Mouse (Mus musculus): ENCODE measurements at regions not wholly inside any gene's neighbourhood (a gene's known extent, or its start where the extent isn't known, plus 50 kb on each side); places are given as distances from the start of the nearest gene placed in this dataset.
"Not testable (repeated sequence)": the region's sequence is repeated elsewhere in the genome, so short reads cannot be mapped to it uniquely, and the experiment has no call there.

- DNase-seq (ENCODE audit: low read depth, low spot score): not testable (repeated sequence)
These were observed 193.9 kb upstream of the Kcnmb2 start for GRCm38 (mm10) chr3:31708367-31708766.

DNA sequence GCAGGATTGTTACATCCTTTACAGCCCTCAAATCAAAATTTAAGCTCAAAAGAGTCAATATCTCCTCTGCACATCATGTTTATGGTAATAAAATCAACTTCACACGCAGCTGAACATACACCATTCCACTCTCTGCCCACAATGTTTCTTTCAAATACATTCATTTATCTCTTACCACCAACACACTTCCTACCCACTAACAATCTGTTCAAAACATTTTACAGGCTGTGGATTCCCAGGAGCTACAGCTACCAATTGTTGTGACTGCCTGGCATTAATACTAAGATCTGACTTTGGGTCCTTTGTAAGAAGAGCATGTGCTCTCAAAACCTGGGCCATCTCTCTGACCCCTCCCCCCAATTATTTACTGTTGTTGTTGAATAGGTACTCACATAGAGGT lies 161.0 kb upstream of the Kcnmb2 start:
- no peak for DNase-seq (ENCODE audit: low read depth, low spot score)

DNA sequence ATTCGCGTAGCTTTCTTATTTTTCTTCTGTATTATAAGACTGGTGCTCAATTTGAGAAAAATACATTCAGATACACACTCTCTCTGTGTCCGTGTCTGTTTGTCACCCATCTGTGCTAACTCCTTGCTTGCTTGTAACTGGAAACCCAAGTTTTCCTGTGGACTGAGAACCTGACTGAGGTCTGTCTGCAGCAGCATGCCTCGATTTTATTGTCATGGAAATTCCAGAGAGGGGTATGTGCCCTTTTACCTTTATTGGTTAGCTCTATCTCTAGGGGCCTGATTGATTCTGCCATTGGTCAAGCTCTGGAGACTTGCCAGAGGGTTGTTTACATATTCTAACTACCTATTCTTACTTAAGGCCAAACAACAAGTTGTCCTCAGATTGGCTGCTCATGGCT lies 146.4 kb upstream of the Kcnmb2 start:
- DNase-seq (ENCODE audit: low read depth, low spot score): no peak

GRCm38 (mm10) chr3:31769193-31769592 lies 133.1 kb upstream of the Kcnmb2 start:
- no peak for DNase-seq (ENCODE audit: low read depth, low spot score)

DNA sequence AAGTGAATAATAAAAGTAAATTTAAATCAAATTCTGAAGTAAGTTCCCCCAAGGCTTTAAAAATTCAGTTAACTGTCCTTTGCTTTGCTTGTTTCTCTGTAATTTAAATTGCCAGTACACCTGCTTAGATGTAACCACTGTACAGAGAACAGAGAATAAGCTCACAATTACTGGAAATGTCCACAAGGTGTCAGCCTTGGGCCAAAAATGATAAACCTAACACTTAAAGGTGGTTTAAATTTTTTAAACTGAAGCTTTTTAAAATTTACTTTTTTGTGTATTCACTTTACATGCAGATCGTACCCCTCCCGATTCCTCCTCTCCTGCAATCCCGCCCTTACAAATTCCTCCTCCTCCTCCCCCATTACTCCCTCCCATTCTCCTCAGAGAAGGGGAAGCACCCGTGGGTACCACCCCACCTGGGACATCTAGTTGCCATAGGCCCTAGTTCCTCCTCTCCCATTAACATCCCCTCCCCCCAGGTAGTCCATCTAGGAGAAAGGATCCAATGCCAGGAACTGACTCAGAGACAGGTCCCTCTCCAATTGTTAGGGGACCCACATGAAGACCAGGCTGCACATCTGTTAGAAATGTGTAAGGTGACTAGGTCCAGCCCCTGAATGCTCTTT lies 111.9 kb upstream of the Kcnmb2 start:
- peak; percentile 32 for DNase-seq (ENCODE audit: low read depth, low spot score)

DNA sequence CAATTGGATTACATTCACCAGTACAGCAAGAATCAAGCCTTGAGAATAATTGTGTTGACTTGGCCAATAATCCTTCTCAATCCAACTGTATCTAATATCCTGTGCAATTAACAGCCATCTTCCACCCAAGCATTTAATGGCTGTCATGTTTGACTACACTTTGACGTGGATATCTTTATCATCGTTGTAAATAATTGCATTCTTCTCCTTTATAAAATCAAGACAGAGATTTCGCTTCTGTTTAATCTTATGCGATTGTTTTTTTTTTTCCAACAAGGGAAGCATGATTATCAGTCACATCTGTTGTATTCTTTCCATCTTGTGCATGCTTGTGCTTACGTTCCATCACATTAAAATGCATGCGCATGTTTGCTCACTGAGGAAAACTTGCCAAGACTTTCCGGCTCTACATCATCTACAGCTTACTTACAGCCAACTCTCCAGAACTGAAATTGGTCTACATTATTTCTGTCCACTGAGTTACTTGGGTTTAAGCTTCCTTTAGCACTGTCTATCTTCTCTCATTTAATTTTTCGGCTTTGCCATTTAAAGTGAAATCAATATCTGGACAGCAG lies 108.8 kb upstream of the Kcnmb2 start:
- no peak for DNase-seq (ENCODE audit: low read depth, low spot score)

GRCm38 (mm10) chr3:31796621-31797020 lies 105.7 kb upstream of the Kcnmb2 start:
- DNase-seq (ENCODE audit: low read depth, low spot score): no peak

DNA sequence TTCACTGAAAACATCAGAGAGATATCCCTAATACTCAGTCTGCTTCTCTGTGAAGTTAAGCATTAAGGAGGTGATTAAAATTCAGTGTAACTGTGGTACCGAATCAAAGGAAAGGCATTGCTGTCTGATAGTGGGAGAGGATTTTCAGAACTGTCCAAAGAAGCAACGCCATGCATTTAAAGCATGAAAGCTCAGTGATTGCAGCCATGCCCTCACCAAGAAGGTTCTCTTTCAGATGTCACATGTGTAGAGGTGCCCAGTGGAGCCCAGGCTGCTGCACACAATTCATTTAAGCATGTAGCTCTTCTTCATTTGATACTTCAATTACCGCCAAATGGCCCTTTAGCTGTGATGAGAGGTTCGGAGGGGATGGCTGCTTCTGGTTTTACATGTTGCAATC lies 103.1 kb upstream of the Kcnmb2 start:
- DNase-seq (ENCODE audit: low read depth, low spot score): no peak

GRCm38 (mm10) chr3:31804038-31804437 lies 98.3 kb upstream of the Kcnmb2 start:
- no peak for DNase-seq (ENCODE audit: low read depth, low spot score)

- no peak for DNase-seq (ENCODE audit: low read depth, low spot score)
These were observed 94.6 kb upstream of the Kcnmb2 start for GRCm38 (mm10) chr3:31807741-31808140.

DNA sequence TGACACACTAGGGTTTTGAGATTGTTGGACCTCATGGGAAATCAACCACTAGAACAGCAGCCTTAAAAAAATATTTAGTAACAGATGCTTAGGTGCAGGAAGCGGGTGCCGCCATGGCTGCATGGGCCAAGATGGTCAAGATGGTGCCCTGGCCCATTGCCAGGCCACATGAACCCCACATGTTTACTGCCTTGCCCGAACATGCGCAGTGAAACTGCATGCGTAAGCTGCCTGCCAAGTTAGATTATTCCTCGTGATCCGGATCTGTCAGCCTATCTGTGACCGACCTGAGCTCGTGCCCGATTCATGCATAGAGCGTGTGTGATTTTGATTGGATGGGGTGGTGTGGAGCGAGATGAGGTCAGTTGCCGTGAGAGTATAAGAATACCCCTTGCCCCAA lies 93.2 kb upstream of the Kcnmb2 start:
- not testable (repeated sequence) for DNase-seq (ENCODE audit: low read depth, low spot score)

DNA sequence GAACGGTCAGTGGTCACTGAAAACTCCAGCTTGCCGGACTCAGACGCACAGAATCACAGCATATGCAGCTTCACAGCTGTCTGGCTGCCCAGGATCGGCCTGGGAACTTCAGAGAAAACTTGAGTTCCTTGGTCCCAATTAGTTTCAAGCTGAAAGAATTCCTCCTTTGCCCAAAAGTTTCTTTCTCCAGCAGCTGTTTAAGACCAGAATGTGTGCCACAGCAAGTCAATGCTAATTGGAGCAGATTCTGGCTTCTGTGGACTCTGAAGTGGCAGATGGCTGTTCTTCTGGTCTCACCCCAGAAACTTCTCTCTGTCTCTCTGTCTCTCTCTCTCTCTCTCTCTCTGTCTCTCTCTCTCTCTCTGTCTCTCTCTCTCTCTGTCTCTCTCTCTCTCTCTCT lies 91.1 kb upstream of the Kcnmb2 start:
- DNase-seq (ENCODE audit: low read depth, low spot score): no peak

DNA sequence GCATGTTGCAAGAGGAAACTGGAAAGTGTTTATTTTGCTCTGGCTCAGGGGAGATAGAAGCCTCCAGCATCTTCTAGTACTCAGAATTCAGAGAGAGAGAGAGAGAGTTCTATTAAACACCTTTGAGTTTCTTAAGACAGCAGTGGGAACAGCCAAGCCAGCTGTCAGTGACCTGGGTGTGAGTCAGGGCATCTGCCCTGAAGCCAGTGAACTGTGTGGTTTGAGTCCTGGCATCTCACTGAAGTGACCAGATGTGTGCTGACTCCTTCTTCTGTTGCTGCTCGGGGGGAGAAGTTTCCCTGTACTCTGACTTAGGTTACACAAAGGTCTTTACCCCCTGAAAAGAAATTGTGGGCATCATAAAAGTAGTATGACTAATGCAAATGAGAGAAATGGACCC lies 70.4 kb upstream of the Kcnmb2 start:
- DNase-seq (ENCODE audit: low read depth, low spot score): no peak

- DNase-seq (ENCODE audit: low read depth, low spot score): no peak
These were observed 61.1 kb upstream of the Kcnmb2 start for GRCm38 (mm10) chr3:31841253-31841652.

DNA sequence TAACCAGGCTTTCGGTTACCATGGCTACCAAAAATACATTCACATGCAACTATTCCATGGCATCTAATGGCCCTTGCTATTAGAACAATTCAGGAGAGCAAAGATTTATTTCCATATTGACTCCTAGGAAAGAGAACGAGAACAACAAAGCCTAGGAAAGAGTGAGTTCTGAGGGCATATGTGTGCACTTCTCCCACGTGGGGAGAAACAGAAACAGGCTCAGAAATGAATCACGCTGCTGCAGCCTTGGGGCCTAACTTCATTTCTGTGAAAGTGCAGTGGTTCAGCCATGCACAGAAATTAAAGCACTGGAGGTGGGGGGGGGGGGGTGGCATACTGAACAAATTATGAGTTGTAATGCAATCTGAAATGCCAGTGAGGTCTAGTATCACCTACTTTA lies 55.2 kb upstream of the Kcnmb2 start:
- DNase-seq (ENCODE audit: low read depth, low spot score): no peak
